Mouse (Mus musculus): Measurements from ENCODE around the gene Pnma3.
"Not testable (repeated sequence)": the region's sequence is repeated elsewhere in the genome, so short reads cannot be mapped to it uniquely, and the experiment has no call there.

Gene Pnma3

DNA sequence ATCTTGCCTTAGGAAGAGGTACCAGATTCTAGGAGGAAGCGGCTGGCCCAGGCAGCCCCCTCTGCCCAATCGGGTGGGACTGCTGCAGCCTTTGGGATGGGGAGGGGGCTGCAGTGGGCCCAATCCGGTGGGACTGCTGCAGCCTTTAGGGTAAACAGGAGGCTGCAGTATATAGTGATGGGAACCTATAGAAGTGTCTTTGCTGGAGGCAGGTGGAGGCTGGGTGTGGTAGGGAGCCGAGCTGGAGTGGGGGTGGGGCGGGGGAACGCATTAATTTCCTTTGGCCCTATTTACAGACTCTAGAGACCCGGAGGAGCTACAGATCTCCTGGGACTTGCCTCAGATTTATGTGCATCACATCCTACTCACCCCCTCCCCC, at the start of gene Pnma3:
TSS of gene Pnma3 (plus strand) at position 373 of the 379 bp plus-strand sequence.
- no peak for DNase-seq

GRCm38 (mm10) chrX:73037003-73037402, 27.6 kb upstream of the Pnma3 start, which contains the start of gene Pnma5:
Gene Pnma5, minus strand, starts transcription at chrX:73037103.
- DNase-seq = no peak

GRCm38 (mm10) chrX:73038831-73039230, 25.8 kb upstream of the Pnma3 start:
- no peak for DNase-seq

DNA sequence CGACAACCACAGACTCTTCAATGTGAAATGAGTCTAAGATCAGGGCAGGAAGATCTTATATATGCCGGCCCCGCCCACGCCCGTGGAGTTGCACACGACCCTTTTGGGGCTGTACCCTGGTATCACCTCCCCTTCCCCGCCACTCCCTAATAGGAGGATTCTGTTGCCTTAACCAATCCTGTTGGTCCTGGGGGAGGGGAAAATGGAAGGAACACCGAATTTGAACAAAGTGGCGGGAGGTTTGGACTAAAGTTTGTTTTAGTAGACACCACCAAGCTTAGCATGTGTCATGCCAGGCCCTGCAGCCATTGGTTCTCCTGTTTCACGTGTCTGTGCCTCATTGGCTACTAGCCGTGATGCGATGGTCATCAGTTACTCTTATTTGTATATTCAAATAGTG, 24.9 kb upstream of the Pnma3 start:
- no peak for DNase-seq

DNA sequence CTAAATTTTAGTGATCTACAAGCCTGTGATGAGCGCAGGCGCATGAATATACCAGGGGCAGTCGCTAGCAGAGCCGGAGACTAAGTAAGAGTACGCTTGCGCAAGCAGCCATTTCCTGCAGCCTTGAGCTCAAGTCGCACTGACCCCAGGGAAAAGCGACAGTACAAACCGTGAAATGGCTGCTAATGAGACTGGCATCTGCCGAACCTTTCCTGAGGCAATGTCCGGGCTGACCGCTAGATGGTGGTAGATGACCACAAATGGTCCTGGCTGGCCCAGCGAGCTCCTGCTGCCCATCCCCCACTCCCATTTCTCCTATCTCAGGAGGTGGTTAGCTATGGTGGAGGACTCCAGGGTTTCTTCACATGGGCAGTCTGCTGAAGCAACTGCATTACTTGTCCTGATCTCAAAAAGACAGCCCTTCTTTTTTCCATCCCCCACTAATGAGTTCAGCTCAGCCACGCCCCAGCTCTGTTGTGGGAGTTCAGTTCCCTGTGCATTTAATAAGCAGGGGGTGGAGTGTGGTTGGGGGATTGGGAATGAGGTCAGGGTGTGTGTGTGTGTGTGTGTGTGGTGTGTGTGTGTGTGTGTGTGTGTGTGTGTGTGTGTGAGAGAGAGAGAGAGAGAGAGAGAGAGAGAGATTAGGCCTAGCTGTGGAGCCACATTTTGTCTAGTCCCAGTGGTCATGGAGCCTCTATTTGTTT, 10.6 kb upstream of the Pnma3 start:
- peak; percentile 90 for DNase-seq

GRCm38 (mm10) chrX:73061528-73061927, 3.1 kb upstream of the Pnma3 start:
- no peak for DNase-seq

GRCm38 (mm10) chrX:73062323-73062722, 2.3 kb upstream of the Pnma3 start:
- no peak for DNase-seq

GRCm38 (mm10) chrX:73063512-73064414, 824 bp upstream of the Pnma3 start:
- no peak for DNase-seq

GRCm38 (mm10) chrX:73066765-73067312, 2.3 kb downstream of the Pnma3 start:
- not testable (repeated sequence) for DNase-seq

DNA sequence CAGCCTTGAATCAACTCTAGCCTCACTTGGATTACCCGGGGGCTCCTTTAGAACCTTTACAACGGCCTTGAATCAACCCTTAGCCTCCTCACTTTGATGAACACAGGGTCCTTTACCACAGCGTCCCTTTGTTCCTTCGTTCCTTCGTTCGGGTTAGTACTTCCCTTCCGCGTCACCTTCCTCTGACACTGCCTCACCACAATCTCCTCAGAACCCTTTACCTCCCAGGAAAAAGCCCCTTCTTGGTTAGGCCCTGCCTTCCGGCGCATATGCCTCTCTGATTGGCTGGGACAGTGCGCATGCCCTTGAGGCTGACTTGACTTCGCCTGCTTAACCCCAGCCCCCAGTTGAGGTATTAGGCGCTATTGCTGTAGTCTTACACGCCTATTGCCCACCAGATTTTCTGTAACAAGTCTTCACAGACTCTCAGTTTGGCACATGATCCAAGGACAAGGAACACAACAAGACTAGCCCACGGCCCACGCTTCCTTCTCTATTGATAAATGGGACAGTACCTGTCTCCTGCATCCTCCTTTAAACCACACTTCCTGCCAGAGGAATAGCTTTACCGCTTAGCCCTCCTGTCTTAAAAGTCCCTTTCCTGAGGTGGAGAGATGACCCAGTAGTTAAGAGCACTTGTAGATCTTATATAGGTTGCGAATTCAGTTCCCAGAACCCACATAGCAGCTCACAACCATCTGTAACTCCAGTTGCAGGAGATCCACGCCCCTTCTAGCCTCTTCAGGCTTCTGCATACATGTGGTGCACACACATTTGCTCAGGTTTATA, 17.9 kb downstream of the Pnma3 start, which contains the start of gene Xlr4a:
TSS of gene Xlr4a (minus strand) at position 212 of the 789 bp plus-strand sequence.
- not testable (repeated sequence) for DNase-seq

GRCm38 (mm10) chrX:73096941-73097508, 32.4 kb downstream of the Pnma3 start, which contains the start of gene Xlr3a:
Gene Xlr3a, minus strand, starts transcription at chrX:73097095.
- not testable (repeated sequence) for DNase-seq

- DNase-seq = not testable (repeated sequence)
Measured at GRCm38 (mm10) chrX:73116747-73117146, 52.2 kb downstream of the Pnma3 start, which contains the start of gene Gm14685. Gene Gm14685, plus strand, starts transcription at chrX:73117047.
